Mouse (Mus musculus) right cerebral cortex, postnatal 10 days (tissue): ENCODE data around the gene Grifin.
A peak's percentile ranks its signal among the peaks of the same experiment; 100 is the strongest.

ENCODE experiments used
- DNase-seq, 2 experiments: peaks; one replicate each; pipeline ENCODE4 v3.0.0; 2021; ENCODE audit warnings: low spot score in 2 of 2

Grifin gene

DNA sequence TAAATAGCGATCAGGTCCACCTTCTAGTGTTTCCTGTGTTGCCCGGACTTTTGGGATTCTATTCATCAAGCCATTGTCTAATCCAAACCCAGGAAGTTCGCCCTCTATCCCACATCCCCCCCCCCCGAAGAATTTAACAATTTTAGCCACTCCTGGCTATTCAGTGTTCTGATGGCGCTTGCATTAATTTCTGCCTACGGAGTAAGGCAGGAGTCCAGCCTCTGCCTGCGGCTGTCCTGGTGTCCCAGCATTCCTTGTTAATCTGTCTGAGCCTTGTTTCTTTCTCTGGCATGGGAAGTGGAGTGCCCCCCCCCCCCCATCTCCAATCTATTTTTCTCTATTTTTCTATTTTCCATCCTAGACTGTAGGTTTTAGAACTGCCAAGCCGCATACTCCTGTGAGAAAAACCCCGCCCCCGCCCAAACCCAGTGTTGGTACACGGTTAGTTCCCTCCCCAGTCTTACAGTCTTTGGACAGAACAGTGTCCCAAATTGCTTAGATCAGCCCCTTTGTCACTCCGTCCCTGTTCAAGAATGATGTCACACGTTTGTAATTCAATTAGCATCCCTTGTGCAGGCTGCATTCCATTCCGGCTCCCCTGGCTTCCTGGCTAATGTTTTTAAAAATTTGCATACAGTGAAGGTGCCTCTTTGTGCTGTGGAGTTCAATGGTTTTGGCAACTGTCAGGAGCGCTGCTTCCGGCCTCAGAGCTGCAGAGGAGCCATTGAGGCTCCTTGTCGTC is 15.4 kb downstream of the Grifin start:
- DNase-seq, result peak; percentile 69 to 82

DNA sequence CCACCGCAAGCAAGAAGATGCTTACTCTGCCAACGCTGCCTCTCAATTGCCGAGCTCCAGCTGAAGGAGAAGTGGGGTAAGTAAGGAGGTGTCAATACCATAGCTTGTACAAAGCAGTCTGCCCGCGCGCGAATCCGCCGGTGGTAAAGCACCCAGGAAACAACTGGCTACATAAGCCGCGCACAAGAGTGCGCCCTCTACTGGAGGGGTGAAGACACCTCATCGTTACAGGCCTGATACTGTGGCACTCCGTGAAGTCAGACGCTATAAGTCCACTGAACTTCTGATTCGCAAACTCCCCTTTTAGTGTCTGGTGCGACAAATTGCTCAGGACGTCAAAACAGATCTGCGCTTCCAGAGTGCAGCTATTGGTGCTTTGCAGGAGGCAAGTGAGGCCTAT is 18.5 kb downstream of the Grifin start:
- DNase-seq, result no peak

DNA sequence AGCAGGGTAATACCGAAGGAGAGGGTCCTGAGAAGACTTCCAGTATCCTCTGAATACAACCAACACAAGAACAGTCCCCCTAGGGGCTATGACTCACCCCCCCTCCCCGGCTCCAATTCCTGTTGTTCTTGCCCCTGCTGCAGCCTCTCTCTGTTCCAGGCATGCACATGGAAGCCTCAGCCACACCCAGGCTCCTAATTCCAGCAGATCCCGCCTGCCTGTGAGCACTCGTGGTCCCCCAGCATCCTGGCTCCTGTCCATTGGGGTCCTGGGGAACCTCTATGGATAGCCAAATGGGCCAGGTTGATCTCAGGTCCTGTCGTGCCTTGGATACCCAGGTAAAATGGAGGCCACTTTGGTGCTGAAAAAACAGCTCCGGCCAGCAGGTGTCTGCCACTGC is 19.2 kb downstream of the Grifin start:
- no peak for DNase-seq

DNA sequence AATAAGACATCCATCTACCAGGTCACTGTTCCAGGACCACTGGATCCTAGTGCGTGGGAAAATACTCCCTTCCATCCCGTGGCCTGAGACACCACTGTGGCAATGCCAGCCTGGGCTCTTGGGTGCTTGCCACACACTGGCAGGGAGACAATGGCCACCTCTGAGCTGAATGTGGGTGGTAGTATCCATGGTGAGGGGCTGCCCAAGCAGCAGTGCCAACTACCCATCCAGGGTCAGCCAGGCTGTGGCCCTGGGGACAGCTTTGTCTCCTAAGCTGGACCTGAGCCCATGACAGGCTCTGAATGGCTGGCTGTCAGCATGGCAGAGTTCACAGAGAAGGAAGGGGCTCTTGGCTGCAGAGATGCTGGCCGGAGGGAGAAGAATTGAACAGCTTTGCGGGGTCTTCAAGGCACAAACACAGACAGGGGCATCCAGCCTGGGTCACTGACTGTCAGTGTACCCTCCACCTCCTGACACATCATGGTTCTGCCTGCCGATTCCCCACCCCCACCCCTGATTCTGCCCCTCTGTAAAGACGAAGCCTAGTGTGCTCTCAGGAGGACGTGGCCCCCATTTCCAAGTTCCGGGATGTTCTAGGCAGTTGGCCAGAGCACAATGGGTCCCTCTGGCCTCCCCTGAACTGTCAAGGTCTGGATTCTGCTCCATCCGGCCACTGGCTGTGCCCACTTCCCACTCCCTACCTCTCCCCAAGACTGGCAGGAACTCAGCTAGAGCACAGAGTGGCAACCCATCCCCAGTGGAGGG is 21.9 kb downstream of the Grifin start:
- peak; percentile 86 to 89 for DNase-seq

DNA sequence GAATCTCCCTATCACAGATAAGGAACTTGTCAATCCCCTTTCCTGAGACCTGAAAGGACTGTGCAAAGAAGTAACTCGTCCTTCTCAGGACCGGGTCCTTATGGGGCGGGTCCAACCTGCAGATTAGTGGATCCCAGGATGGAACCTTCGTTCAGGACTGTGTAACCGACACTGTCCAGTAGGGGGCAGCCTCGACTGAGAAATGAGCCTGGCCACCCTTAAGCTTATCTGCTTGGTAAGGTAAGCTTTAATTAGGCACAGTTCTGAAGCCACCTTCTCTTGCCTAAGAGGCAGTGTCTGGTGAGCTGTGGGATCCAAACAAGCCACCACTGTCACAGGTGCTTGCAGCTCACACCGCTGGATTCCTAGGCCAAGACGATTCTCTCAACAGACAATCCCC is 24.8 kb downstream of the Grifin start:
- peak; percentile 72 to 85 for DNase-seq

DNA sequence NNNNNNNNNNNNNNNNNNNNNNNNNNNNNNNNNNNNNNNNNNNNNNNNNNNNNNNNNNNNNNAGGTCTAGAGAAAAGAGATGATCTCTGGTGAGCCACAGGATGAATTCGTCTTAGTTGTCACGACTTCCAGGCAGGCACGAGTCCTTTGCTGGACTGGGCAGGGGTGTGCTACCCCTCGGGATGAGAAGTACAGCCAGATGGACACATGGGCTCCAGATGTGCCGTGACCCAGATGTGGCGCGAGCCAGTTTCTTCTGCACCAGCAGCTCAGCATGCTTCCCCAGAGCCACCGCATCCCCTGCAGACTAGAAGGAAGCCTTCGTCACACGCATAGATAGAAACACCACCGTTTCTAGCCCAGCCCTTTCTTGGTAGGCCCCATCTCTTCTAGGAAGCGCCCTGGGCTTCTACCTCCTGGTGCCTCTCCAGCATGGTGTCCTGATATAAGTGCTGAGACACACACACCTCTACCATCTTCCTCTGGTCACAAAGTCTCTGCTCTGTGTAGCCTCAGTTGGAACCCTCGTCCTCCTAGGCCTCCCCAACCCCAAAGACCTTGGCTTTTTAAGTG is 26.7 kb downstream of the Grifin start:
- DNase-seq, result no peak

DNA sequence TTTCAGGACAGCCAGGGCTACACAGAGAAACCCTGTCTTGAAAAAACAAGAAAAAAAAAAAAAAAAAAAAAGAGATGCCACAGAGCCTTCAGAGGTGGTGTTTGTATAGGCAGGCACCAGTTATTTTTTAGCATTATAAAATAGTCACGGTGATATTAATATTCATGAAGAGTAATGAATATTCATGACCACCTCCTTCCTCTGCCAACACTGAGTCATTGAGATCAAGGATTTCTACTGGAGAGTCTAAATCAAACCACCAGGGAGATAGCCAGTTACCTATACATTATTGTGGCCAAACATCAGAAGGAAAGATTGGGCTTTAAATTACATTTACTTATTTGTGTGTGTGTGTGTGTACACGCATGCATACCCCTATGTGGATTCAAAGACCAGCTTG is 38.1 kb downstream of the Grifin start:
- DNase-seq, result no peak

DNA sequence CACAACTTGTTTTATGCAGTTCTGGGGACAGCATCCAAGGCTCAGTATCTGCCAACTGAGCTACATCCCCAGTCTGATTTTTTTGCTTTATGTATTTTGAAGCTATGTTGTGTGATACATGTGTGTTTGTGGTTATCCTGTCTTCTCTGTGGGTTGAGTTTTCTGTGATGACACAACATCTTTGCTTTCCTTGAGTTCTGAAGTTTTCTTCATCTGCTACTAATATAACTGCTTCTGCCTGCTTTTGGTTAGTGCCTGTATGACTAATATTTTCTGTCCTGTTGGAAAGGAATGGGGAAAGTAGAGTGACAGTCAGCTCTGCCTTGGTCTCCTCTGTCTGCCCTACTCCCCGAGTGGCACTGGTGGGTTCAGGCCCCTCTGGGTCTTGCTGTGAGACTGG is 43.7 kb downstream of the Grifin start:
- no peak for DNase-seq

DNA sequence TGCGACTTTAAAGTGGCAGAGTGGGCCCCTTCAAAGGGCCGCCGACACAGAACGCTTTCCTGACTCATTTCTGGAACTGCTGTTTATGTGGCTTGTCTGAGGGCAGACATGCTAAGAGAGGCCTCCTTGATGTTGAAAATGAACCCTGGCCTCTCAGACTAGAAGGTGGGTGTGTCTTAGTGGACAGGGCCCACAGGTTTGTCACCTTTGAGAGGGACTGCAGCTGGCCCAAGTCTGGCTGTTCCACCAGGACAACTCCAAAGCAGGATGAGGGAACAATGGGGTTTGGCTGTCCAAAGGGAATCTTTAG is 47.0 kb downstream of the Grifin start:
- DNase-seq, result no peak

DNA sequence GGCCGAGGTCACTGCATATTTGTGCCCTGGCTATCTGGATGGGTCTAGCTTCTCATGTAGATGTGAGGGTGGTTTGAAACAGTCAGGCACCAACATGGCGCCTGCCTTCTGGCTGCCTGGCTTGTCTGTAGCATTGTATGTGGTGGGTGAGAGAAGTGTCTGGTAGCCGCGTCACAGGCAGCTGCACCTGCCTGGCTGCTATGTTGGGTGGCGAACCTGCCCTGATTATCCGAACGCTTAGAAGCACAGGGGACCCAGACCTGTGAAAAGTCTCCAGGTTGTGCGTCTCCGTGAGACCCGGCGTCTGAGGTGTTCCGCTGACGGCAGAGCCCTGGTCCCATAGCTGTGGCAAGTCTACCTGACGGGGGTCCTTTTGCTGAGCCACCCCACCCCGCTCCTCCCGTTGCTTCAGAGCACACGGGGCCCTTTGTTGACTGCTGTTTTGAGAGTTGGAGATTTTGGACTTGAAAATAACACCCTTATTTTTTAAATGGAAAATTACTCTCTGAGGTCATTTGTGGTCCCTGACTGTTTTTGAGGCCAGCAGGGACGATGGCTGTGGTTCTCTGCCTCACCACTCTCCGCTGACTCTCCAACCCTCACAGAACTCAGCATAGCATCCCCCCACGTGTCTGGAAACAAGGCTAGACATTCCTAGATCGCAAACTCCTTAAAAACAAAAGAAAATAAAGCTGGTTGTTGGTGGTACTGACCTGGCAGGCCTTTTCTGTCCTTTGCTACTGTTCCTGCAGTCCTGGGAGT is 47.5 kb downstream of the Grifin start:
- DNase-seq, result no peak

DNA sequence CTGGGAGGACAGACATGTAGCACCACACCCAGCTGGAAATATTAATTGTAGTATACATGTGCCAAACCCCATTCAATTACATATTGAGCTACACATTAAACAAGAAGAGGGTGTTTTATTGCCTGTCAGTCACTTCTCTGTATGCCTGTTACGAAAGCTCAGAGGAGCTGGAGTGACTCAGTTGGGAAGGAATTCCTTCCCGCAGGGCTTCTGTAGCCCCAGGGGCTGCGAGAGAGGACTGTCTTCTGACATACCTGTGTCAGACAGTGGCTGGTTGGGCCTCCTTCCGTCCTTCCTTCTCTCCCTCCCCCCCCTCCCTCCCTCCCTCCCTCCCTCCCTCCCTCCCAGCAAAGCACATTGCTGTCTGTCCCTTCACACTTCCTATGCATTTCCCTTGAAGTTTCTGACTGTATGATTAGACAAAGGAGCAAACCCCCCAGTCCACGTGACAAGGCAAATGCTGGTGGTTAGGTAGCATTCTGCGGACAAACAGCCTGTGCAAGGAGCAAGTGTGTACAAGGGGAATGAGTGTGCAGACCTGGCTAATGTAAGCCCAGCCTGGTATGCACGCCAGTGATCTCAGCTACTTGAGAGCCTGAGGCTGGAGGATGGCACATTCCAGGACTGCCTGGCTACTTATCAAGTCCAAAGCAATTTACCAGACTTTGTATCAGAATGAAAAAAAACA is 49.9 kb downstream of the Grifin start:
- no peak for DNase-seq

DNA sequence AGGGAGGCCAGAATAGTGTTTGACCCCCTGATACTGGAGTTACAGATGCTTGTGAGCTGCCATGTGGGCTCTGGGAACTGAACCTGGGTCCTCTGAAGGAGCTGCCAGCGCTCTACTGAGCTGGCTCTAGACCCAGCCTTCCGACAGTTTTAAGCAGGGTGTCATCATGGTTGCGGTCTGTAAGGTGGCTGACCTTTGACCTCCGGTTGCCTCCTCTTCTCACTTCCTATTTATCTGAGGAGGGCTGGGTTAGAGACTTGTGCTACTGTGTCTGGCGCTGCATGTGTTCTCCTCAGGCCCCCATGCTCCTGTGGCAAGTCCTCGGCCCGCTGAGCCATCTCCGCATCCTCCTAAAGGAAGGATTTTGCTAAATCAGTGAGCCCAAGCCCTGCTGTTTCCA is 51.0 kb downstream of the Grifin start:
- DNase-seq, result no peak
